Mouse (Mus musculus) brain, embryonic 14.5 days (tissue): ENCODE results near the gene Acot6.
"Not testable (repeated sequence)": the region's sequence is repeated elsewhere in the genome, so short reads cannot be mapped to it uniquely, and the experiment has no call there.

Experiments used
- CTCF ChIP-seq: fragments of 200-500 bp; IDR thresholded peaks from 2 replicates; pipeline ENCODE4 v1.5.1; 2012; ENCODE audit warnings: inconsistent platforms, mild to moderate bottlenecking, moderate library complexity, borderline replicate concordance; ENCODE audit not compliant: insufficient read depth, insufficient read length; ENCODE audit errors: extremely low read depth
- POLR2A ChIP-seq: fragments of 200-500 bp; IDR thresholded peaks from 2 replicates; pipeline ENCODE4 v1.6.1; 2012; ENCODE audit warnings: mild to moderate bottlenecking, inconsistent platforms, borderline replicate concordance; ENCODE audit not compliant: poor library complexity, insufficient read depth, insufficient read length, severe bottlenecking; ENCODE audit errors: extremely low read depth

DNA sequence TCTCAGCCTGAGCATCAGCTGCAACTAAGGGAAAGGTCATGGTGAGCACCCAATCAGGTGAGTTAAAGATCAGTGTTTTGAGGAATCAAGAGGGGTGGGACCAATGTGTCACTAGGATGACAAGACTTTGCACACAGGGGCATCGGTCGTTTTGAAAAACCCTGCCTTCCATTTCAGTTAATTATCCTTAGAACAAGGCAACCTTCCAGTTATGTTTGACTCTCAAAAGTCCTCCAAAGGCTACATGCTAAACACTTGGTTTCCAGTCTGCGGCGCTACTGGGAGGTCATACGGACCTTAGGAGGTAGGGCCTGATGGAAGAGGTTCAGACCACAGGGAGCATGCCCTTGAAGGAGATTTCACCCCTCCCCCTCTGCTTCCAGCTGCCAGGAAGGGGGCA lies 49.7 kb upstream of the Acot6 start:
- not testable (repeated sequence) for TF ChIP-seq CTCF, POLR2A
